Mouse (Mus musculus): ENCODE data around the gene Ghdc.
"Not testable (repeated sequence)": the region's sequence is repeated elsewhere in the genome, so short reads cannot be mapped to it uniquely, and the experiment has no call there.

Ghdc gene

GRCm38 (mm10) chr11:100770646-100771408 lies at the start of gene Ghdc:
Gene Ghdc, minus strand, starts transcription at chr11:100770957.
- peak; percentile 56 for DNase-seq (ENCODE audit: low spot score)

GRCm38 (mm10) chr11:100820047-100820446 lies 49.3 kb upstream of the Ghdc start:
- DNase-seq (ENCODE audit: low spot score): no peak

- no peak for DNase-seq (ENCODE audit: low spot score)
Observed at GRCm38 (mm10) chr11:100819626-100820025, 48.9 kb upstream of the Ghdc start.

GRCm38 (mm10) chr11:100819048-100819447 lies 48.3 kb upstream of the Ghdc start:
- no peak for DNase-seq (ENCODE audit: low spot score)

GRCm38 (mm10) chr11:100818359-100819012 lies 47.7 kb upstream of the Ghdc start:
- DNase-seq (ENCODE audit: low spot score): peak; percentile 34

GRCm38 (mm10) chr11:100817311-100817710 lies 46.6 kb upstream of the Ghdc start:
- no peak for DNase-seq (ENCODE audit: low spot score)

- no peak for DNase-seq (ENCODE audit: low spot score)
Observed at GRCm38 (mm10) chr11:100816801-100817200, 46.0 kb upstream of the Ghdc start.

- DNase-seq (ENCODE audit: low spot score): no peak
Observed at GRCm38 (mm10) chr11:100816342-100816741, 45.6 kb upstream of the Ghdc start.

GRCm38 (mm10) chr11:100814498-100814897 lies 43.7 kb upstream of the Ghdc start:
- peak; percentile 61 for DNase-seq (ENCODE audit: low spot score)

GRCm38 (mm10) chr11:100811132-100811531 lies 40.4 kb upstream of the Ghdc start:
- DNase-seq (ENCODE audit: low spot score): no peak

GRCm38 (mm10) chr11:100810516-100810915 lies 39.8 kb upstream of the Ghdc start:
- DNase-seq (ENCODE audit: low spot score): no peak

- DNase-seq (ENCODE audit: low spot score): no peak
Observed at GRCm38 (mm10) chr11:100806380-100807305, 35.9 kb upstream of the Ghdc start.

GRCm38 (mm10) chr11:100805535-100805934 lies 34.8 kb upstream of the Ghdc start:
- DNase-seq (ENCODE audit: low spot score): no peak

- DNase-seq (ENCODE audit: low spot score): no peak
Observed at GRCm38 (mm10) chr11:100804409-100804808, 33.7 kb upstream of the Ghdc start.

- DNase-seq (ENCODE audit: low spot score): no peak
Observed at GRCm38 (mm10) chr11:100799426-100799825, 28.7 kb upstream of the Ghdc start.

GRCm38 (mm10) chr11:100796585-100796984 lies 25.8 kb upstream of the Ghdc start:
- no peak for DNase-seq (ENCODE audit: low spot score)

- no peak for DNase-seq (ENCODE audit: low spot score)
Observed at GRCm38 (mm10) chr11:100795386-100795785, 24.6 kb upstream of the Ghdc start.

- no peak for DNase-seq (ENCODE audit: low spot score)
Observed at GRCm38 (mm10) chr11:100791457-100792049, 20.8 kb upstream of the Ghdc start.

GRCm38 (mm10) chr11:100790644-100791043 lies 19.9 kb upstream of the Ghdc start:
- DNase-seq (ENCODE audit: low spot score): not testable (repeated sequence)

- no peak for DNase-seq (ENCODE audit: low spot score)
Observed at GRCm38 (mm10) chr11:100789702-100790101, 18.9 kb upstream of the Ghdc start.

- DNase-seq (ENCODE audit: low spot score): no peak
Observed at GRCm38 (mm10) chr11:100785774-100786173, 15.0 kb upstream of the Ghdc start.

- no peak for DNase-seq (ENCODE audit: low spot score)
Observed at GRCm38 (mm10) chr11:100784286-100784685, 13.5 kb upstream of the Ghdc start.
